Mouse (Mus musculus) layer of hippocampus, adult 9-11 months (tissue): ENCODE data around the gene Scn3b.
A peak's percentile ranks its signal among the peaks of the same experiment; 100 is the strongest.

ENCODE experiments used
- DNase-seq: peaks from one replicate; pipeline ENCODE4 v3.0.0; 2022

The Scn3b gene

DNA sequence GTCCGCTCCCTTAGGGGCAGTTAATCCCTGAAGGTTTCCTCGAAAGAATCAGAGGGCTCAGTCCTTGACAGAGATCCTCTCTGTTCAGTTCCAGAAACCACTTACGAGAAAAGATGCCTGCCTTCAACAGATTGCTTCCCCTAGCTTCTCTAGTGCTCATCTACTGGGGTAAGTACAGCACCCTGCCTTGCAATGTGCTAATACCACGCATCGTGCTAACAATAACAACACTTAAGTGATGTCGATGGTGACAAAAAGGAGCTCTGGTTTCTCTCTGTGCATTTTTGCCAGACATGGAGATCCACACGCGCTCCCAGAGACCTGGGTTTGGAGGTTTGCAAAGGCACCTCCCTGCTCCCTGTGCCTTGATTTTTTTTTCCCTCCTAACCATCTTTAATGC, 863 bp downstream of the Scn3b start:
- DNase-seq: peak; percentile 8

DNA sequence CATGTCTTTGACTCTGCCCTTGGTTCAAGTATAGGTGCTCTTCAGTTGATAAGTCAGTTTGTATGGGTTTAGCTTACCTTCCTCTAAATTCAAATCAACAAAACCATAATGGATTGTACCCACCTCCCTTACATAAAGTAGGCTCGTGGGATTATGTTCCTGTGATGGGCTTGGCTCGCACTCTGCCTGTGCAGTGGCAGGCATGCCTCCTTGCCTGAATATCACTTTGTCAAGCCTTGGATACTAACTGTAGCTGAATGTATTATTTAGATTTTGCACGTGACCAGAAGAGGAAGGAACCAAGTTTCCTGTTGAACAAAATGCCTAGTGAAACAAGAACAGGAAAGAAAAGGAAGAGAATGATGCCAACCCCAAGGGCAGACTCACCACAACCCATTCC, 2.1 kb downstream of the Scn3b start:
- no peak for DNase-seq

DNA sequence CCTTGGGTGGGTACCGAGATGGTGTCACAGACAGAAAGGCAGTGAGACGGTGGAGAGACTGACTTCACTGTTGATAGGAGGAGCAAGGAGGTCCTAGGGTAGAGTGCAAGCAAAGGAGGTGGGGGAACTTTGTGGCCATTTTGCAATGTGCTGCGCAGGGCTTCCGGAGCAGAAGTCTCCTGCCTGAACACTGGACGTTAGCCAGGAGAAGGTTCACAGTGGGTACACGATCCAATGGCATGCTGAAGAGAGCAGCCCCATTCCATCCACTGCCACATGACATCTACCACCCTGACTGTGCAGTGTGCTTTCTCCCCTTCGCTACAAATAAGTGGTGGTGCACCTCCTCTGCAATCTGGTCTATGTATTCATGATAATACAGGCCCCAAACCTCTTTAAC, 3.8 kb downstream of the Scn3b start:
- no peak for DNase-seq

DNA sequence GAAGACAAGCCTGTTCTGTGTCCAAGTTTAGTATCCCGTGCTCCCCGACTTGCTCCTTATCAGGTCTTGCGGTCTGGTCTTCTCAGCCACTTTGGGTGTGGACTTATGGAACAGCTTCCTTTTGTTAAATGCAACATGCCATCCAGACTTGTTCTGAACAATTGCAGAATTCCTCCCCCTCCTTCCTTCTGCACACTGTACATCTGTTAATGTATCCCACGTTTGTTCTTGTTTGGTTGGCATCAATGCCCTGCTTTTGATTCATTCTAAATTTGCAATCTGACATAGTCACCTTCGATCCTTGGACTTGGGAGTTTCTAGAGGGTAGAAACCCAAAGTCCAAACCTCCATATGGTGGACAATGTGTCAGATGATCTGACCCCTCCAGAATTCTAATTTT, 6.9 kb downstream of the Scn3b start:
- DNase-seq: peak; percentile 68

DNA sequence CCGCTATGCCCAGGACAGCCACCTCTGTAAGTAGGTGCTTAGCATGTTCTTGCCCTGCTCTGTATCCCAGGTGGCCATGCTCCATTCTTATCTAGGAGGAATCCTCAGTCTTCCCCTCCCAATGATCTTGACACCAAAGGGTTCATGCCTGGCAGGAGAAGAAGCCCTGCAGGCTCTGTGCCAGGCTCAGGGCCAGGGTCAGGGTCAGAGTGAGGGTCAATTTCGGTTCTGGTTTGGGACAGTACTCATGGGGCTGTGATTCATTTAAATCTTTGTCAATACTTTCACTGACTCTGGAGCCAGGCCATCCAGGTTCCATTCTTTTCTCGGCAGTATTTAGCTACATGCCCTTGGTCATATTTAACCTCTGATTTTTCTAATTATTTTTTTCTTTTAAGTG, 8.7 kb downstream of the Scn3b start:
- no peak for DNase-seq

DNA sequence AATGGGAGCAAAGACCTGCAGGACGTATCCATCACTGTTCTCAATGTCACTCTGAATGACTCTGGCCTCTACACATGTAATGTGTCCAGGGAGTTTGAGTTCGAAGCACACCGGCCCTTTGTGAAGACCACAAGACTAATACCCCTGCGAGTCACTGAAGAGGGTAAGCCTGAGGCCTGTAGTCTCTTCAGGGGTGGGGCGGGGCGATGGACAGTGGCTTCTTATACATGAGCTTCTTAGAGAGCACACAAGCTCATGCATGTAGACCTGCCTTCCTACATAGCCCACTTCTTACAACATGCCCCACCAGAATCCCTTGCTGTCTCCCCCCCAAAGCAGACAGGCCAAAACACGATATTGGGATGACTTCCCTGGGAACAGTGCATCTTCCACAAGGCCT, 10.4 kb downstream of the Scn3b start:
- DNase-seq: no peak

DNA sequence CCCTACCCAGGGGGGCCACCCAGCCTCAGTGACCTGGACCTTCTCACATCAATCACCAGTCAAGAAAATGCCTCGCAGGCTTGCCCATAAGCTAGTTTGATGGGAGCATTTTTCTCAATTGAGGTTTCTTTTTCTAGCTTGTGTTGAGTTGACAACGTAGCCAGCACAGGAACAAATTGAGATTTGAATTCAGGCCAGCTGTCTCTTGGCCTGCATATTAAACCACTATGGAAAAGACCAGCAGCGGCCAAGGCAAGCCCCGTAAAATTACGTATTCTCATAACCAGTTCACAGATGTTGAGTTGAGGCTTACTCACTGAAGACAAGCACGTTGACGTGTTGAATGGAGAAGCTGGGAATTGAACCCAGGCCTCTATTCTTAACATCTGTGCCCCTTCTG, 14.0 kb downstream of the Scn3b start:
- DNase-seq: no peak

DNA sequence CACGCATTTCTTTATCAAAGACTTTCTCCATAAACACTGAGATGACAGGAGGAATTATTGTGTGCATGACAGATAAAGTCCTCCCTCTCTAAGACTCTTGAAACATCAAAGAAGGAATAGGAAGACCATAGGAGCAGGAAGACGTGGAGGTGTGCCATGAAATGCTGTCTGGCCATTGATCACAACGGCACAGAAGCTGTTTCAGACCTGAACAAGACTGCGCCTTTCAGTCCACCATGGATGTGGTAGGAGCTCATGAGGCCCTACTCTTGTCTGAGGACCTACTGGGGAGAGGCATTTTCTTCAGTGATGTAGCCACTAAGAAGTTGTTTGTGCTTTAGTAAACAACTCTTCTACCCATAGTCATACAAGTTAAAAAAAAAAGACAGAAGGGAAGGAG, 23.5 kb downstream of the Scn3b start:
- no peak for DNase-seq

DNA sequence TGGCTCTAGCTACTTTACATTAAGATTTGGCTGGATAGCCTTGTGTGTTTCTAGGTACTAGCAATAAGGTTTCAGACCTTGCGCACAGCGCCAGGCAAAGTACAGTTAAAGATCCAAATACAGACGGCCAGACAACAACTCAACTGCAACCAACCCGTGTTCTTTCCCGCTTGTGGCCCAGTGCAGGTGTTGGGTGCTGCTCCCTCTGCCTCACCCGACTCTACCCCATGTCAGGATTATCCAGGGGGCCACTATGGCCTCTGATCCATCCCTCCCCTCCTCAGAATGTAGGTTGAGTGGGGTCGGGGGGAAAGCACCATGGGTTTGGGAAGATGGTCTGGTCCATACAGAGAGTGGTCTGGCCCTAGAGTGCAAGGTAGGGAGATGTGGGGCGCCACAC, 24.3 kb downstream of the Scn3b start:
- DNase-seq: no peak

DNA sequence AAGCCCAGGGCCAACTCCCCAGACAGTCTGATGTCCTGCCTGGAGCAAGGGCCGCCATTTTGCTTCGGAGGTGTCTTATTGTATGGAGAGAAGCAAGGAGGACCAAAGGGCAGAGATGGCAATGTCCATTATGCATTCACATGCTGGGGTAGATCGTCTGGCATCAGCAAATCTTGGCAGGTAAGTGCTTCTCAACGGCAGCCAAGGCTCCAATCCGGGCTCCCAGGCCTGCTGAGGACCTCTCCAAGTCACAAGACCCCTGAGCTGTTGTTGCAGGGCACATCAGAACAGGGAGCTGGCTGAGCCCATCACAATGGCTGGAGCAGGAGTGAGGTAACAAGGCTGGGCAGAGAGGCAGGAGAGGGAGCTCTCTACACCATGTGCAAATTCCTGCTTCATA, 24.7 kb downstream of the Scn3b start:
- no peak for DNase-seq

DNA sequence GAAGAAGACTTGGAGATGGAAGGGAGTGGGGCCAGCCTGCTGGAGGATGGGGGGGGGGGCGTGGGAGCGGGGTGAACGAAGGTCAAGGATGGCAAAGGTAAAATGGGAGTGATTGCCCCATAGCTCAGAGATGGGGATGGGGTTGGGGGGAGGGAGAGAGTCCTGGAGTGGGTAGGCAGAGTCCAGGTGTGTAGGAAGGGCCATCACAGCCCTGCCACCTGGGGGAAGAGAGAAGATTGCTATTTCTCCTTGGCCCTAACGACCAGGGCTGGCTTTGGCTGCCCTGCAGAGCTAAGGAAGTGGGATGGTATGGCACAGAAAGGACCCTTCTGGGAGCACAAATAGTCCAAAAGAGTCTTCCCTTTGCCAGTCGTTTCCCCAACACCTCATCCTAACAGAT, 25.2 kb downstream of the Scn3b start:
- DNase-seq: no peak

DNA sequence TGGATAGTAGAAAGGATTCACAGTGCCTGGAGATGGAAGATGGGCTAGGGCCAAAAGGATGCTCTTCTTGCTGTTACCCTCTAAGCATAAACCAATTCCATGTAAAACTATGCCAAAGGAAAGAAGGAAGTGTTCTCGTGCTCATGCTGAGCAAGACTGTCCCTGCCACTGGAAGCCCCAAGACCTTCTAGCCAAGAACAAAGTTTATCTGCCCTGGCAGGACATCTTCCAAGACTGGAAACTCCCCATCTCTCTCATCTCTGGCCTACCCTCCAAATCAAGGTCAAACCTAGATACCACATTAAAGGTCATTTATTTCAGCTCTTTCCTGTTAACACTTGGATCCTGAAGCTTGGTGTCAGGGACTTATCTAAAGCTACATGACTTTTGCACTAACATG, 25.8 kb downstream of the Scn3b start:
- DNase-seq: no peak

DNA sequence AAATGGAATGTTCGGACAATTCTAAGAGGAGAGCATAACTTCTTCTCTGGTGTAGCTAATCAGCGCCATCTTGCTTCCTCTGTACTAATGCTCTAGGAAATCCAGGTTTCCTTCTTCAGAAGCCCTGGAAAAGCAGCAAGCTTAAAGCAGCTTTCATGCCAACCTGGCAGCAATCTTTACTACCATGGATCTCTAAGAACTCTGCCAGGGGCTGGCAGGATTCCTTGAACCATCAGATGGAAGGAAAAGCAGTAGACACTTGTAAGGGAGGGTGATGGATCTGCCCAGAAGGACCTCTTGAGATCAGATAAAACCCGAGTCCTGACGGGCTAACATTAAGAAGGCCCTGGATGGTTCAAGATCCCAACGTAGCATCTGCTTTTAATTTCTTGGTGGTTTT, 27.2 kb downstream of the Scn3b start:
- DNase-seq: no peak

DNA sequence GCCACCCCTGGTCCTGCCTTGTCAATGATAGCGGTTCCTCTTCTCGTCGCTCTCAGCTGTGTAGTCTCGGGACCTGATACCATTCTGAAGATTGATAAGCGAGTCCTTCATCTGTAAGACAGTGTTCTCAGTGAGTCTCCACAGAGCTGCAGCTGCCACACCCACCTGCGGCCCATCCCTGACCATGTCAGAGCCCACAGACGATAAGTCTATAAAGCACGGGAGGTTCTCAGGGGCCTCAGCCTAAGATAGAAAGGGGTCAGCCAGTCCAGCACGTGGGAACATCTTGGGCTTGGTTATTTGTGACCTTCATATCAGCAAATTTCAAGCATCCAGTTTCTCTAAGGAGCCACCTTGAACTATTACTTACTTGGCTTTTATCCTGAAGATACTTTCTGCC, 29.0 kb downstream of the Scn3b start:
- no peak for DNase-seq

DNA sequence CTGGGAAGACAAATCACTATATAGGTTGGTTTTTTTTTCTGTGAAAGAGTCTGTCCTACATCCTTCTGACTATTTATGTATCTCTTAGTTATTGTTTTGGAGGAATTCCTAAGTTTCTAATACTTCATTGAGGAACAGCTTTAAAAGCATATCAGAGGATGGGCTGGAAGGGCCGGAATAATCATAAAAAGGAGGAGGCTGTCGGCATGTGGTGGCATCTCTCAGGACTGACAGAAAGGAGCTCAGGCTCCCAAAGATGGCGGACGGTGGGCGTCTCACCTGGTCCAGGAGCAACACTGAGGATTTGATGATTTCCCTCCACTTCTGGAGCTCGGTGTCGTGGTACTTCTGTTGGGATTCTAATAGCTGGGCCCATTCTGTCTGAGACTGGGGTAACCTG, 30.3 kb downstream of the Scn3b start:
- no peak for DNase-seq

DNA sequence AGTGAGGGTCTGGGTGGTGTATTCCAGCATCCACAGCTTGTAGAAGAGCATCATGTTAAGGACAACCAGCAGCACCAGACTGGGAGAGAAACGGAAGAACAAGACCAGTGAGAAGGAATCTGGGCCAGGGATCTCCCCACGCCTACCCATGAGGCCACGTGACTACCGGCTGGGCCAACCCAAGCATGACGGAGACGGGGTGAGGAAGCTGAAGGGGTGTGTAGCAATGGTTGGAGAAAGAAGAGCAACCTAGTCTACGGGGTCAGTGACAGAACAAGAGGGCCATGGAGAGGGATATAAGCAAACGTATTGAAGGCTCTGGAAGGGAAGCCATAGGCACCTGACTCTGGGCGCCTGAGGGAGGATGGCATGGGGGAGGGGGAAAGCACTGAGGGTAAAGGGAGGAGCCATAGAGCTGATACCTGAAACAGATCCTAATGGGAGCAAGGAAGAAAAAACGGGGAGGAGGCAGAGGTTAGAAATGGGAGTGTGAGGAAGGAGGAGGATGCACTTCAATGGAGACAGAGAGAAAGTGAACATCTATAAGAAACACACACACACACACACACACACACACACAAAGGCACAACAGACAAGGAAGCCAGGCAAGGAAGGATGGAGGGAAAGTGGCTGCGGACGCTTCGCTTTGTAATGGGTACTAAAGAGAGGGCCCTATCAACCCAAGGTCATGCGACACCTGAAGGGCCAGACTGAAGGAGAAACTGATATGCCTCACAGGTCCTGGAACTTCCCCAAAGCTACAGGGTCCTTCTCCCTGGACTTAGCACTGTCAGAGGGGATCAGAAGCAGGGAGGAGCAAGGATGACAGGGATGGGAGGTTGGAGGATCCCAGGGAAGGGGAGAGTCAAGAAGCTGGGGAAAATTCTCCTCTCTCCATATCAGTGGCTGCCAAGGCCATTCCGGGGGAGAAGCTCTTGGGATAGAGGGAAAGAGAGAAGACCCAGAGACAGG, 31.3 kb downstream of the Scn3b start:
- no peak for DNase-seq

DNA sequence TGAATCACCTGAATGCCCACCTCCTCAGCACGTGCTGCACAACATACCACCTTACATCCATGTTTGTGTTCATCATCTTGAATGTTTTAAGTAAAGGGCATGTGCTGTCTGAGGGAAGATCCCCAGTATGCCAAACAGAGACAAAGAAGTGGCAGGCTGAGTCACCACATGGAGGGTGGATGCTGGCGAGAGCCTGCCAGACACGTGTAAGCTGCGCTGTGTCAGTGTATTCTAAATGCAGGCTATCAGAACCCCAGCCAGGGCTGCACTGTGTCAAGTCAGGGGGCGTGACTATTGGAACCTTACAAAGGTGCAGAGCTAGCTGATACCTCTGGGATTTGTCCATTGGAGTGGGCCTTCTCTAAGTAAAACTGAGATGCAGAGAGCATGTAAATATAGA, 32.5 kb downstream of the Scn3b start:
- DNase-seq: no peak

DNA sequence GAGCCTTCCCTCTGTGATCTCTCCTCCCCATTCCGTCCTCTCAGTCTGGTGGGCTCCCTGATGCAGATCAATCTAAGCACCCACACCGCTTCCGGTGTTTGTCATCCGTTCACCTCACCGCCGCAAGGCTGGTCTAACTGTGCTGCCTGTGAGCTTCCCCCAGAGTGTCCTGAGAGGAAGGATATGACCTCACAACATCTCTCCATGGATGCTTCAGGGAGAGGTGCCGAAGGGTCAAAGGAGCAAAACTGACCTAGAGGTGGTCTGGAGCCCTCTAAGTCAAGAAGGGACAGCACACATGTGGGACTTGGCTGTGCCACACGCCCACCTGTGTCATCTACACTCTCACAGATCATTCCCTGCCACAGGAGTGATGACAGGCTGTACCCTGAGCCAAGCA, 33.4 kb downstream of the Scn3b start:
- DNase-seq: no peak

DNA sequence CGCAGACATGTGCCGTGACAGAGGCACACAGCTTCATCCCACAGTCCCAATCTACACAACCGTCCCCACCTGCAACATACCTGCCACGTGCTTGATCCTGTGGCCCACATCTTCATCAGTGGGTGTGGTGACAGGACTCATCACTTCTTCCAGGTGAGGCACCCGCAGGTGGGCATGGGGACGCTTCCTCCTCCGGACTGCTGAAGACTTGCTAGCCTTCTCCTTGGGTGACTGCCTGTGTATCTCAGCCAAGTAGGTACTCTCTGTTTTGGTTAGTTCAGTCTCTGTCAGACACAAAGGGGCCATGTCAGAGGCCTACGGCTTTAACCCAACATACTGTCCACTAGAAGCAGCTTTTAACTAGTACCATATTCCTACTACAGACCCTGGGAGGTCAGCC, 35.2 kb downstream of the Scn3b start:
- no peak for DNase-seq

DNA sequence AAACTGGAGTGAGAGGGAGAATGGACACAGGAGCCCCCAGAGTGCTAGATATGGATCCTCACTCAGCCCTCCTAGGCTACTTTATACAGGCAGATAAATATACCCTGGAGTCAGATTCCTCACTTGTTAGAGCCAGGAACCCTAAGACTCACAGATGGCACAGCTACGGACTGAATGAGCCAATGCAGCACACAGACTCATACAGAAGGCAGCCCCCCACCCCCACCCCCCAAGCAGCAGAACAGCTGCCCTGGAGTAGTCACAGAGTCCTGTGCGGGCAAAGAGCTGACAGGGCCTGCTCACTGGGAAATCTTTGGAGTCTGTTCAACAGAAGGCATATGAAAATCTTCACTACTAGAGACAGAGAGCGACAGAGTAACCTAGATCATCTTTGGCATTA, 38.3 kb downstream of the Scn3b start:
- no peak for DNase-seq

DNA sequence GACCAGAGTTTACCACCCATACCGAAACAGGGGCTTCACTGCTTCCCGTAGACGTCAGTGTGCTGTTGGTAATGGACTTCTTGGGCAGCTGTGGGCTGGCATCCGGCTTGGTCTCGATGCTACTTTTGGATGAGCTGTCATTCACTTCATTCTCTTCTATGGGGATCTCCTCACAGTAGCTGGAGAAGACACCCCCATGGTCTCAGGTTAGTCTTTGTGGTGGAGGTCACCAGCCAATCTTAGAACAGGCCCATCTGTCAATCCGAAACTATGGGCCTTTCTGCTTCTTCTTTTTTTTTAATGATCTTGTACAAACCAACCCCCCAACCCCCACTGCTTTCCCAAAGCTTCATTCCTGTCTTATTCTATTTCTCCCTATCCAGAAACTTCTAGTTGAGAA, 40.9 kb downstream of the Scn3b start:
- no peak for DNase-seq

DNA sequence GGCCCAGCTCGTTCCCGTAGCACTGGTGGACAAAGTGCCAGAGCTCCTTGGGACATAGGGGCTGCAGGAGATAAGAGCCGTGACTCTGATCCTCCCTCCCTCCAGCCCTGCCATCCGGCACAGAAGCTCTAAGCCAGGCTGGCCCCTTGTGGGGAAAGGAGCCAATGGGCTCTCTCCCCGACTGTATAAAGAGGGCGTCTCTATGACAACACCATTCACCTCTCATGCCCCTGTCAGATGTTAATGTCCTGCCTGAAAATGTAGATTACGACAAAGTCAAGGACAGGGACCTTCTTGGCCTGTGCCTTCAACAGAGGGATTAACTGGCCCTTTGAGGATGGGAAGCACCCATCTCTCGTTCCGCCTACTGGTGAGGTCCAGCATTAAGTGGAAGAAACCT, 42.8 kb downstream of the Scn3b start:
- no peak for DNase-seq

DNA sequence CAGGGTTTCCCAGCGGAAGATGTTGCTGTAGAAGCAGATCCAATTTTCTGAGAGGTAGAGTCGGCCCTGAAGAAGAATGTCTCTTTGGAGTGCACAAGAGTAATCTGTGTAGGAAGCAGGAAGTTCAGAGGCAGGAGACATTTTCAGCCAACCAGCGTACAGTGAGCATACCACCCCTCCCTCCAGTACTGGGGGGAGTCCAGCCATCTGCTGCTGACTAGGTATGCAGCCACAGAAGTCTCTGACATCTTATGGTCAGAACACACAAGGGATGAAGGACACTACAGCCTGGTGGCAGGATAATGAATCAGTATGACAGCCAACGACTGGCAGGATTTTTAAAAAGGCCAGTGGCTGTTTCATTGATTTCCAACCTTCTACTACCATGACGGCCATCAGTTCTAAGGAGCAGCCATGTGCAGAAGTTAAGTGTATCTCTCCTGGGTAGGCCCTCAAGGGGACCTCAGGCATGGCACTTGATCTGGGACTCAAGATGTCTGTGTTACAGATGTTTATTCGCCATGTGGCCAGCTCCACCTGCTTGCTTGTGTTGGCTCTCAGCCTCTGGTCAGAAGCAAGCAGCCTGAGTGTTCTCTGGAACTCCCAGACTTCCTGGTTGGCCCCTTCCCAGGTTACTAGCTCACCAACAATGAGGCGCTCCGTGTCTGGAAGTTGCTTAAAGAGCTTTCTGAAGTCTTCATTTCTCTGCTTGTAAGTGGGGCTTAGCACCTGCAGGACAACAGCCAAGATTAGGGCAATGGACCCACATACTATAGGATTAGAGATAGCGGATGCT, 48.0 kb downstream of the Scn3b start:
- DNase-seq: no peak

DNA sequence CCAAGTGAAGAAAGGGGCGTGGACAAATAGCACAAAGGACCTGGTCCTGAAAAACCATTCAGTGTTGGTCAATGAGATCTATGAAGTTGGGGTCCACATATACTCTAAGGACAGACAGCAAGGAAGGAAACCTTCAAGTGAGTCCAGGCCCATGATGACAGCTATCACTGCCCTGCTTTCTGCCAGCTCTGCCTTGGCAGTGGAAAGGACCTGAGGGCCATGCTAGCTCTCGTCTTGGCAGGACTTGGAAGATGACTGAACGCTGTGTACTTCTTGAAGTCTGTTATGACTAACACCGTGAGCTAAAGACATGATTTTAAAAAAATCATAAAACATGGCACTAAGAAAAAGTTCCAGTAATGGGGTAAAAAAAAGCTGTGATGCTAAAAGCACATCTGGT, 48.7 kb downstream of the Scn3b start:
- DNase-seq: no peak
